Mouse (Mus musculus): Measurements from ENCODE around the gene Smdt1.

DNA sequence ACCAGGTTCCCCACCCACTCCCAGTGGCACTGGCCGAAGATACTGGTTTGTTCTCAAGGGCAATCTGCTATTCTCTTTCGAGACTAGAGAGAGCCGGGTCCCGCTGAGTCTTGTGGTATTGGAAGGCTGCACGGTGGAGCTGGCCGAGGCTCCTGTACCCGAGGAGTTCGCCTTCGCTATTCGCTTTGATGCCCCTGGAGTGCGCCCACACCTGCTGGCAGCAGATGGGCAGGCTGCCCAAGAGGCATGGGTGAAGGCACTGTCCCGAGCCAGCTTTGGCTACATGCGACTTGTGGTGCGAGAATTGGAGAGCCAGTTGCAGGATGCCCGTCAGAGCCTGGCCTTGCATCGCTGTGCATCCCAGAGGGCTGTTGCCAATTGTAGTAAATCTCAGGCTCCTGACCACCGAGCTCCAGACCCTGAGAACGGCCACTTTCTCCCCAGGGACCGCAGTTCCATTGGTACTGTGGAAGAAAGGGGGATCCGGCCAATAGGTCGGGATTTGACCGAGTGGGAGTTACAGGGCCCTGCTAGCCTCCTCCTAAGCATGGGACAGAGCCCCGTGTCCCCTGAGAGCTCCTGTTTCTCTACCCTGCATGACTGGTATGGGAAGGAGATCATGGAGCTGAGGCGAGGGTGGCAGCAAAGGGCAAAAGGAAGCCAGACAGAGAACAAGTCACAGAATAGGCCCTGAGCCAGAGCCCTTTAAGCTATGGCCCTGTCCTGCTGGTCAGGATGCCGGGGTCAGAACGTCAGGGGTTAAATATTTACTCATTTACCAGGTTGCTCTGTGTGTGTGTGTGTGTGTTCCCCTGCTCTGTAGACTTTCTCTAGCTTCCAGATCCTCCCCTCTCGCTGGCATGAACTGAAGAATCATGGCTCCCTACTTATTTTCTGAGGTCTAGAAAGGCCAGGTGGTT, 4.9 kb downstream of the Smdt1 start:
- TF ChIP-seq CTCF (IDR thresholded peaks at IDR 0.05; ENCODE audit: control insufficient read depth, insufficient read depth, insufficient read length): no peak
- TF ChIP-seq USF1 (IDR thresholded peaks at IDR 0.05; ENCODE audit: low read depth): no peak
- TF ChIP-seq MYOD1 (IDR thresholded peaks at IDR 0.05; ENCODE audit: control insufficient read depth, insufficient read length, low read depth): no peak

Data from C2C12 (cell line).